Mouse (Mus musculus) urinary bladder, postnatal 4 days (tissue): ENCODE results near the gene Crb3.

Source experiments
- DNase-seq, 2 experiments: peaks; one replicate each; pipeline ENCODE4 v3.0.0; 2021 to 2022; ENCODE audit warnings: low spot score in 2 of 2

Gene Crb3

GRCm38 (mm10) chr17:57062011-57062521 lies 3.2 kb downstream of the Crb3 start:
- peak in 1 of 2 experiments; percentile 43 for DNase-seq

- no peak for DNase-seq
Measured at GRCm38 (mm10) chr17:57062548-57062947, 3.6 kb downstream of the Crb3 start.

GRCm38 (mm10) chr17:57063031-57063430 lies 4.1 kb downstream of the Crb3 start:
- DNase-seq = no peak

- no peak for DNase-seq
Measured at GRCm38 (mm10) chr17:57066908-57067307, 8.0 kb downstream of the Crb3 start.

GRCm38 (mm10) chr17:57070272-57070671 lies 11.4 kb downstream of the Crb3 start:
- no peak for DNase-seq

- no peak for DNase-seq
Measured at GRCm38 (mm10) chr17:57070699-57071098, 11.8 kb downstream of the Crb3 start.

- DNase-seq = no peak
Measured at GRCm38 (mm10) chr17:57076916-57077315, 18.0 kb downstream of the Crb3 start.

- DNase-seq = no peak
Measured at GRCm38 (mm10) chr17:57078336-57078735, 19.4 kb downstream of the Crb3 start, which contains the start of gene Dennd1c. Gene Dennd1c, minus strand, starts transcription at chr17:57078514.

- no peak for DNase-seq
Measured at GRCm38 (mm10) chr17:57079919-57080318, 21.0 kb downstream of the Crb3 start.

- no peak for DNase-seq
Measured at GRCm38 (mm10) chr17:57081234-57081842, 22.4 kb downstream of the Crb3 start.

- no peak for DNase-seq
Measured at GRCm38 (mm10) chr17:57082481-57082880, 23.6 kb downstream of the Crb3 start.

- no peak for DNase-seq
Measured at GRCm38 (mm10) chr17:57085970-57086757, 27.3 kb downstream of the Crb3 start.

GRCm38 (mm10) chr17:57087049-57087832 lies 28.3 kb downstream of the Crb3 start, which contains the start of gene Tubb4a:
Gene Tubb4a, minus strand, starts transcription at chr17:57087782.
- no peak for DNase-seq

GRCm38 (mm10) chr17:57094222-57094621 lies 35.3 kb downstream of the Crb3 start:
- no peak for DNase-seq

GRCm38 (mm10) chr17:57095855-57096622 lies 37.1 kb downstream of the Crb3 start:
- no peak for DNase-seq

- DNase-seq = peak; percentile 74 to 88
Measured at GRCm38 (mm10) chr17:57096623-57096920, 37.7 kb downstream of the Crb3 start.

GRCm38 (mm10) chr17:57098321-57098720 lies 39.4 kb downstream of the Crb3 start:
- DNase-seq = no peak

GRCm38 (mm10) chr17:57099629-57100325 lies 40.9 kb downstream of the Crb3 start:
- DNase-seq = no peak

- DNase-seq = no peak
Measured at GRCm38 (mm10) chr17:57102276-57102675, 43.4 kb downstream of the Crb3 start.

GRCm38 (mm10) chr17:57104496-57104895 lies 45.6 kb downstream of the Crb3 start:
- DNase-seq = no peak
